Mouse (Mus musculus) common myeloid progenitor, adult 5-6 weeks (primary cell): ENCODE measurements around the gene Rasal2. TPM values are rescaled to one million over a fixed set of nuclear protein-coding genes. Genes with fewer than 3 reads are reported as not detected.

Experiments
- ATAC-seq: replicated peaks from 2 replicates; pipeline ENCODE4 v1.8.0; 2016; ENCODE audit warnings: low read depth, mild to moderate bottlenecking, moderate TSS enrichment, inconsistent platforms; ENCODE audit not compliant: poor library complexity, severe bottlenecking
- total RNA-seq: library from RNA; stranded (forward); fragments of 200-1000, 187-1606 nt; gene quantifications from 2 replicates; pipeline ENCODE4 v1.2.3, GENCODE M21; 2017

Rasal2 gene
- total RNA-seq, 1 experiment from 2014 or later, result 2.4 TPM

- ATAC-seq, result no peak
Observed at GRCm38 (mm10) chr1:157370397-157370796, 42.0 kb downstream of the Rasal2 start.

- ATAC-seq, result no peak
Observed at GRCm38 (mm10) chr1:157368316-157368715, 44.1 kb downstream of the Rasal2 start.

GRCm38 (mm10) chr1:157346661-157347060, 65.7 kb downstream of the Rasal2 start:
- no peak for ATAC-seq

GRCm38 (mm10) chr1:157343519-157343918, 68.9 kb downstream of the Rasal2 start:
- no peak for ATAC-seq

- no peak for ATAC-seq
Observed at GRCm38 (mm10) chr1:157334834-157335233, 77.6 kb downstream of the Rasal2 start.

- ATAC-seq, result no peak
Observed at GRCm38 (mm10) chr1:157328068-157328467, 84.3 kb downstream of the Rasal2 start.

- ATAC-seq, result no peak
Observed at GRCm38 (mm10) chr1:157323091-157323490, 89.3 kb downstream of the Rasal2 start.

- ATAC-seq, result no peak
Observed at GRCm38 (mm10) chr1:157318896-157319295, 93.5 kb downstream of the Rasal2 start.

GRCm38 (mm10) chr1:157301266-157301665, 111.1 kb downstream of the Rasal2 start:
- ATAC-seq, result no peak

GRCm38 (mm10) chr1:157299559-157299958, 112.8 kb downstream of the Rasal2 start:
- ATAC-seq, result no peak

GRCm38 (mm10) chr1:157298990-157299389, 113.4 kb downstream of the Rasal2 start:
- ATAC-seq, result peak; percentile 94

- ATAC-seq, result no peak
Observed at GRCm38 (mm10) chr1:157297137-157297536, 115.3 kb downstream of the Rasal2 start.

GRCm38 (mm10) chr1:157295868-157296267, 116.5 kb downstream of the Rasal2 start:
- ATAC-seq, result no peak

- no peak for ATAC-seq
Observed at GRCm38 (mm10) chr1:157290173-157290572, 122.2 kb downstream of the Rasal2 start.

- no peak for ATAC-seq
Observed at GRCm38 (mm10) chr1:157289251-157289650, 123.1 kb downstream of the Rasal2 start.

GRCm38 (mm10) chr1:157286561-157286960, 125.8 kb downstream of the Rasal2 start:
- peak; percentile 63; the same call in 1 of the 2 replicates for ATAC-seq

GRCm38 (mm10) chr1:157285366-157285765, 127.0 kb downstream of the Rasal2 start:
- ATAC-seq, result peak; percentile 81

- ATAC-seq, result no peak
Observed at GRCm38 (mm10) chr1:157280781-157281180, 131.6 kb downstream of the Rasal2 start.

GRCm38 (mm10) chr1:157275672-157276307, 136.6 kb downstream of the Rasal2 start:
- no peak for ATAC-seq

- no peak for ATAC-seq
Observed at GRCm38 (mm10) chr1:157267894-157268293, 144.5 kb downstream of the Rasal2 start.

GRCm38 (mm10) chr1:157256562-157256961, 155.8 kb downstream of the Rasal2 start:
- ATAC-seq, result no peak

GRCm38 (mm10) chr1:157255776-157256175, 156.6 kb downstream of the Rasal2 start:
- no peak for ATAC-seq
